Mouse (Mus musculus): ENCODE measurements around the gene Ggcx. TPM values are rescaled to one million over a fixed set of nuclear protein-coding genes. Genes with fewer than 3 reads are reported as not detected.

Gene Ggcx
- total RNA-seq (2021), result 10 to 100 TPM; 21.7 to 27.0 TPM

GRCm38 (mm10) chr6:72414076-72414756 lies at the start of gene Ggcx:
TSS of gene Ggcx (plus strand) at chr6:72414308.
- DNase-seq (ENCODE audit: low spot score in 2 of 2), result peak; percentile 91
- intact Hi-C loops (cut with DNase I), result no loop called here

GRCm38 (mm10) chr6:72364985-72365384 lies 49.1 kb upstream of the Ggcx start:
- no peak for DNase-seq (ENCODE audit: low spot score in 2 of 2)
- intact Hi-C loops (cut with DNase I), result loop anchor here (5.0 kb wide), 1 partner anchor 42 kb away; no protein-coding TSS in a partner anchor

- DNase-seq (ENCODE audit: low spot score in 2 of 2), result no peak
- intact Hi-C loops (cut with DNase I), result loop anchor here (5.0 kb wide), 1 partner anchor 41 kb away; no protein-coding TSS in a partner anchor
These were observed 47.8 kb upstream of the Ggcx start for GRCm38 (mm10) chr6:72366304-72366703.

GRCm38 (mm10) chr6:72366844-72367443 lies 47.2 kb upstream of the Ggcx start, which contains the start of gene Rnf181:
TSS of gene Rnf181 (minus strand) at chr6:72366956.
- no peak for DNase-seq (ENCODE audit: low spot score in 2 of 2)
- intact Hi-C loops (cut with DNase I), result loop anchor here (5.0 kb wide), 1 partner anchor 40 kb away; no protein-coding TSS in a partner anchor

GRCm38 (mm10) chr6:72367460-72367974 lies 46.6 kb upstream of the Ggcx start:
- no peak for DNase-seq (ENCODE audit: low spot score in 2 of 2)
- intact Hi-C loops (cut with DNase I), result loop anchor here (5.0 kb wide), 1 partner anchor 40 kb away; no protein-coding TSS in a partner anchor

GRCm38 (mm10) chr6:72369557-72369956 lies 44.6 kb upstream of the Ggcx start:
- intact Hi-C loops (cut with DNase I), result loop anchor here (5.0 kb wide), 1 partner anchor 38 kb away; no protein-coding TSS in a partner anchor
- no peak for DNase-seq (ENCODE audit: low spot score in 2 of 2)

- no peak for DNase-seq (ENCODE audit: low spot score in 2 of 2)
- intact Hi-C loops (cut with DNase I), result no loop called here
These were observed 44.0 kb upstream of the Ggcx start for GRCm38 (mm10) chr6:72370091-72370490.

GRCm38 (mm10) chr6:72371147-72371546 lies 43.0 kb upstream of the Ggcx start:
- peak in 1 of 2 experiments; percentile 45 for DNase-seq (ENCODE audit: low spot score in 2 of 2)
- intact Hi-C loops (cut with DNase I), result no loop called here

GRCm38 (mm10) chr6:72371571-72371970 lies 42.5 kb upstream of the Ggcx start:
- intact Hi-C loops (cut with DNase I), result no loop called here
- no peak for DNase-seq (ENCODE audit: low spot score in 2 of 2)

- intact Hi-C loops (cut with DNase I), result no loop called here
- DNase-seq (ENCODE audit: low spot score in 2 of 2), result no peak
These were observed 40.9 kb upstream of the Ggcx start for GRCm38 (mm10) chr6:72373184-72373583.

- intact Hi-C loops (cut with DNase I), result no loop called here
- DNase-seq (ENCODE audit: low spot score in 2 of 2), result no peak
These were observed 39.9 kb upstream of the Ggcx start for GRCm38 (mm10) chr6:72374206-72374605.

GRCm38 (mm10) chr6:72374820-72375563 lies 39.1 kb upstream of the Ggcx start:
- intact Hi-C loops (cut with DNase I), result no loop called here
- DNase-seq (ENCODE audit: low spot score in 2 of 2), result no peak

- intact Hi-C loops (cut with DNase I), result no loop called here
- DNase-seq (ENCODE audit: low spot score in 2 of 2), result no peak
These were observed 35.4 kb upstream of the Ggcx start for GRCm38 (mm10) chr6:72378510-72379234.

- DNase-seq (ENCODE audit: low spot score in 2 of 2), result no peak
- intact Hi-C loops (cut with DNase I), result no loop called here
These were observed 34.6 kb upstream of the Ggcx start for GRCm38 (mm10) chr6:72379377-72380130.

- no peak for DNase-seq (ENCODE audit: low spot score in 2 of 2)
- intact Hi-C loops (cut with DNase I), result no loop called here
These were observed 33.9 kb upstream of the Ggcx start, which contains the start of gene Vamp5 for GRCm38 (mm10) chr6:72380131-72380770. TSS of gene Vamp5 (minus strand) at chr6:72380468.

- intact Hi-C loops (cut with DNase I), result no loop called here
- DNase-seq (ENCODE audit: low spot score in 2 of 2), result no peak
These were observed 31.6 kb upstream of the Ggcx start for GRCm38 (mm10) chr6:72382494-72382893.

- no peak for DNase-seq (ENCODE audit: low spot score in 2 of 2)
- intact Hi-C loops (cut with DNase I), result no loop called here
These were observed 30.8 kb upstream of the Ggcx start for GRCm38 (mm10) chr6:72383142-72383820.

GRCm38 (mm10) chr6:72383952-72384351 lies 30.2 kb upstream of the Ggcx start:
- DNase-seq (ENCODE audit: low spot score in 2 of 2), result no peak
- intact Hi-C loops (cut with DNase I), result no loop called here
